Mouse (Mus musculus) MEL-GATA-1-ER (cell line): ENCODE measurements around the gene Mettl13.

Source experiments
- DNase-seq: peaks from one replicate; pipeline ENCODE4 v3.0.0-alpha.2; 2012; ENCODE audit warnings: low read depth; ENCODE audit errors: extremely low read depth

Mettl13 gene

GRCm38 (mm10) chr1:162533766-162534560, 14.4 kb downstream of the Mettl13 start:
- DNase-seq: no peak

GRCm38 (mm10) chr1:162532330-162532729, 16.0 kb downstream of the Mettl13 start:
- no peak for DNase-seq

- no peak for DNase-seq
Observed at GRCm38 (mm10) chr1:162531584-162531983, 16.8 kb downstream of the Mettl13 start.

- DNase-seq: no peak
Observed at GRCm38 (mm10) chr1:162530666-162531065, 17.7 kb downstream of the Mettl13 start.

GRCm38 (mm10) chr1:162529651-162530050, 18.7 kb downstream of the Mettl13 start:
- DNase-seq: no peak

GRCm38 (mm10) chr1:162515116-162515515, 33.2 kb downstream of the Mettl13 start:
- DNase-seq: no peak

GRCm38 (mm10) chr1:162510013-162510356, 38.4 kb downstream of the Mettl13 start:
- no peak for DNase-seq

- peak; percentile 36 for DNase-seq
Observed at GRCm38 (mm10) chr1:162509329-162510012, 38.9 kb downstream of the Mettl13 start.

- DNase-seq: no peak
Observed at GRCm38 (mm10) chr1:162508211-162509005, 39.9 kb downstream of the Mettl13 start.

GRCm38 (mm10) chr1:162506516-162506915, 41.8 kb downstream of the Mettl13 start:
- no peak for DNase-seq

- DNase-seq: peak; percentile 46
Observed at GRCm38 (mm10) chr1:162505649-162506048, 42.7 kb downstream of the Mettl13 start.
